Mouse (Mus musculus) gastrocnemius, postnatal 25 days (tissue): ENCODE results near the gene Syap1. TPM values are rescaled to one million over a fixed set of nuclear protein-coding genes. Genes with fewer than 3 reads are reported as not detected.
"Not testable (repeated sequence)": the region's sequence is repeated elsewhere in the genome, so short reads cannot be mapped to it uniquely, and the experiment has no call there.

Experiments used
- DNase-seq: peaks from one replicate; pipeline ENCODE4 v3.0.0; 2022
- microRNA-seq, 2 experiments: library from miRNA; unstranded; fragments of <30 nt; microRNA quantifications; one replicate each; pipeline ENCODE4 v1.2.0; 2021; ENCODE audit warnings: borderline replicate concordance in 2 of 2
- total RNA-seq, 2 experiments: library from RNA; stranded (reverse); gene quantifications; 1 replicate in 1 of 2; 2 replicates in 1 of 2; pipeline ENCODE4 v1.2.3; 2021

Syap1 gene
- total RNA-seq, 2 experiments from 2014 or later = 21.8 to 24.8 TPM

DNA sequence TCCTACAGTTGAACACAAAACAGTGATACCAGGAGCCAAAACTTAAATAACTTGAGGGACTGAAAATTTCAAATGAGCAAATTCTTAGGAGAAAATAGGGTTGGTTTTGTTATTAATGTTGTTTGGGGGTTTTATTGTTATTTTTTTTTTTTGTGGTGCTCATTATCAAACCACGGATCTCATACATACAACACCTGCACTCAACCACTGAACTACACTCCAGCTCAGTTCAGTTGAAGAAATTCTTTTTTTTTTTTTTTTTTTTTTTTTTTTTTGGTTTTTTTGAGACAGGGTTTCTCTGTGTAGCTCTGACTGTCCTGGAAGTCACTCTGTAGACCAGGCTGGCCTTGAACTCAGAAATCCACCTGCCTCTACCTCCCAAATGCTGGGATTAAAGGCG lies 57.9 kb downstream of the Syap1 start:
- DNase-seq = not testable (repeated sequence)

GRCm38 (mm10) chrX:162829741-162830140 lies 58.5 kb downstream of the Syap1 start:
- DNase-seq = no peak

DNA sequence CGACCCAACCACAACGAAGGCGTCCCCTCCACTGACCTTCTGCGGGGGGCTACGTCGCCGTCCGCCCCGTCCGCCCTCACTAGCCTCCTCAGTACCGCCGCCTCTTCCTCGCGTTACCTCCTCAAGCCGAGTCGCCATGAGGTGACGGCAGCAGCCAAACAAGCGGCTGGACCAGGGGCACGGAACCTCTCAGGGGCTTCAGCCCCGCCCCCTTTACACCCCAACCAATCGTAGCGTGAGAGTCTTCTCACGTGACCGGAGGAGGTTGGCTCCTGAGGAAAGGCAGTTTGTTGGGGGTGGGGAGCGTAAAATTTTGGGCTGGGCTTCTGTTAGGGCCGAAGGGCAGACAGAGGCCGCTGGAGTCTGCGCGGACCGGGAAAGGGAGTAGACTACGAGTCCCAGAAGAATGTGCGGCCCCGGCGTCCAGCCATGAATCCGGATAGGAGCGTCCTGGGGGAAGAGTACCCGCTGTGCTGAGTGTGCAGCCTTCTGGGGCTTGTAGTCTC lies 59.0 kb downstream of the Syap1 start, which contains the start of gene Txlng:
Gene Txlng, minus strand, starts transcription at position 252 of the 506 bp plus-strand sequence.
- DNase-seq = peak; percentile 97

DNA sequence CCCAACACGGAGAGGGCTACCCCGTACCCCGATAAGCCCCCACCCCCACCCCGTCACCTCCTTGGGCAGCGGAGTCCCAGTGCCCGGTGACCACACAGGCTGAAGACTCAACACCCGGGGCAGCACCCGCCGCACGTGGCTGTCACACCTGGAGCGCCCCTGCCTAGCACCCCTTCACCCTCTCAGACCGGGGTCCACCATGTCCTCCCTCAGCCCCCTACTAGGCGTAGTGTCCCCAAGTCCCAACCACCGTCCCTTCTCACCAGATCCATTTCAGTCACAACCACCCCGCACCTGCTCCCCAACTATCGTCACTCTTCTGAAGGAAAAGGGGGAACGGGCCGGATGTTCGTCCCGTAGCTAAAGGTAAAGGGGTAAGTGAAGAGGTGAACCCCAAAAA lies 59.5 kb downstream of the Syap1 start:
- peak; percentile 9 for DNase-seq

GRCm38 (mm10) chrX:162828016-162828415 lies 60.2 kb downstream of the Syap1 start:
- DNase-seq = no peak

Small RNAs within 50 kb of the gene (microRNA-seq; reads per million reads assigned to microRNA genes)
- gene Mir3473a = 0 reads per million in 2 experiments

Other genes starting within 250 kb of the Syap1 start
- gene Reps2, start 244.8 kb downstream of the Syap1 start, total RNA-seq = 1 to 10 TPM; 1.4 to 2.4 TPM
- 10 to 100 TPM; 78.9 to 86.9 TPM for gene Rbbp7, start 128.0 kb downstream of the Syap1 start, total RNA-seq
- gene Txlng, start 59.0 kb downstream of the Syap1 start, total RNA-seq = 1 to 10 TPM; 6.2 to 7.7 TPM
- gene Ctps2, start 12.8 kb upstream of the Syap1 start, total RNA-seq = 1 to 10 TPM; 5.1 to 8.4 TPM
- not detected for gene S100g, start 76.2 kb upstream of the Syap1 start, total RNA-seq